Mouse (Mus musculus) CH12.LX (cell line): ENCODE measurements around the gene Pdk2. TPM values are rescaled to one million over a fixed set of nuclear protein-coding genes. Genes with fewer than 3 reads are reported as not detected.

Experiments used
- DNase-seq: peaks from one replicate; pipeline ENCODE4 v3.0.0-alpha.2; 2013; ENCODE audit errors: extremely low read depth
- H3K27ac ChIP-seq: 2 replicates; pipeline ENCODE4 v1.5.1; 2012; ENCODE audit warnings: low read depth, mild to moderate bottlenecking, control low read depth, moderate library complexity; ENCODE audit not compliant: insufficient read depth
- H3K27me3 ChIP-seq: replicated peaks from 2 replicates; pipeline ENCODE3; 2012; ENCODE audit warnings: inconsistent platforms
- H3K36me3 ChIP-seq, 2 experiments: replicated peaks in 1 of 2; 2 replicates each; pipeline versions ENCODE3 to v1.6.1; 2012; ENCODE audit warnings: inconsistent platforms in 1 of 2, low read length in 1 of 2, mild to moderate bottlenecking in 1 of 2, mixed read lengths in 1 of 2, moderate library complexity in 1 of 2; ENCODE audit not compliant: control insufficient read depth in 1 of 2, insufficient read depth in 1 of 2
- H3K4me1 ChIP-seq, 2 experiments: 2 replicates each; pipeline ENCODE4 v1.6.1; 2012; ENCODE audit warnings: inconsistent platforms in 1 of 2, moderate library complexity in 1 of 2; ENCODE audit not compliant: insufficient read depth in 2 of 2, control insufficient read depth in 1 of 2
- H3K4me2 ChIP-seq: 2 replicates; pipeline ENCODE4 v1.6.1; 2012; ENCODE audit warnings: low read depth, mild to moderate bottlenecking, control low read depth; ENCODE audit not compliant: poor library complexity, insufficient read depth, severe bottlenecking
- H3K4me3 ChIP-seq, 3 experiments: fragments of 150-350 bp in 1 of 3; sonication (generic) in 1 of 3; replicated peaks in 1 of 3; 2 replicates each; pipeline versions ENCODE3 to v1.5.1; 2011 to 2012; ENCODE audit warnings: low read depth in 2 of 3, low read length in 2 of 3, mild to moderate bottlenecking in 2 of 3, moderate library complexity in 2 of 3, control low read depth in 1 of 3, improper control_type of control experiment in 1 of 3, inconsistent platforms in 1 of 3, mixed read lengths in 1 of 3; ENCODE audit not compliant: poor library complexity in 1 of 3
- H3K79me2 ChIP-seq: replicated peaks from 2 replicates; pipeline ENCODE4 v1.6.1; 2012; ENCODE audit warnings: mild to moderate bottlenecking, moderate library complexity; ENCODE audit not compliant: control insufficient read depth, poor library complexity, insufficient read depth, severe bottlenecking; ENCODE audit errors: extremely low read depth
- H3K9ac ChIP-seq: 2 replicates; pipeline ENCODE4 v1.6.1; 2012; ENCODE audit warnings: low read depth, mild to moderate bottlenecking, control low read depth, moderate library complexity; ENCODE audit not compliant: insufficient read depth
- H3K9me3 ChIP-seq: replicated peaks from 2 replicates; pipeline ENCODE3; 2012; ENCODE audit warnings: low read length, inconsistent platforms, mixed read lengths
- BHLHE40 ChIP-seq: IDR thresholded peaks from 2 replicates; pipeline ENCODE4 v1.6.1; 2011; ENCODE audit warnings: mild to moderate bottlenecking, low read depth, low read length, improper control_type of control experiment
- CHD1 ChIP-seq: IDR thresholded peaks from 2 replicates; pipeline ENCODE4 v1.6.1; 2012; ENCODE audit warnings: low read depth, low read length, improper control_type of control experiment, inconsistent platforms
- CHD2 ChIP-seq: IDR thresholded peaks from 2 replicates; pipeline ENCODE4 v1.6.1; 2011; ENCODE audit warnings: low read length, improper control_type of control experiment
- CTCF ChIP-seq, 2 experiments: IDR thresholded peaks in 1 of 2; conservative IDR thresholded peaks in 1 of 2; 2 replicates each; pipeline ENCODE4 v1.5.1; 2011 to 2012; ENCODE audit warnings: low read depth in 2 of 2, low read length in 2 of 2, improper control_type of control experiment in 1 of 2, inconsistent platforms in 1 of 2, mild to moderate bottlenecking in 1 of 2, moderate library complexity in 1 of 2
- E2F4 ChIP-seq: IDR thresholded peaks from 2 replicates; pipeline ENCODE4 v1.6.1; 2011; ENCODE audit warnings: low read depth, low read length, improper control_type of control experiment; ENCODE audit not compliant: insufficient replicate concordance
- ELF1 ChIP-seq: IDR thresholded peaks from 2 replicates; pipeline ENCODE4 v1.6.1; 2014; ENCODE audit warnings: low read depth, mild to moderate bottlenecking, inconsistent platforms, low read length, improper control_type of control experiment
- EP300 ChIP-seq: IDR thresholded peaks from 2 replicates; pipeline ENCODE4 v1.6.1; 2011; ENCODE audit warnings: low read length, improper control_type of control experiment
- ETS1 ChIP-seq: conservative IDR thresholded peaks from 2 replicates; pipeline ENCODE4 v1.6.1; 2012; ENCODE audit warnings: low read depth, mild to moderate bottlenecking, inconsistent platforms, low read length, improper control_type of control experiment, moderate library complexity
- GABPA ChIP-seq: IDR thresholded peaks from 2 replicates; pipeline ENCODE4 v1.6.1; 2012; ENCODE audit warnings: low read depth, low read length, improper control_type of control experiment, inconsistent platforms; ENCODE audit not compliant: insufficient replicate concordance
- HCFC1 ChIP-seq: IDR thresholded peaks from 2 replicates; pipeline ENCODE4 v1.6.1; 2012; ENCODE audit warnings: low read depth, mild to moderate bottlenecking, inconsistent platforms, low read length, improper control_type of control experiment
- IRF4 ChIP-seq: IDR thresholded peaks from 2 replicates; pipeline ENCODE4 v1.6.1; 2014; ENCODE audit warnings: low read depth, mild to moderate bottlenecking, inconsistent platforms, low read length, improper control_type of control experiment
- JUN ChIP-seq: IDR thresholded peaks from 2 replicates; pipeline ENCODE4 v1.6.1; 2011; ENCODE audit warnings: low read depth, mild to moderate bottlenecking, low read length, improper control_type of control experiment, moderate library complexity; ENCODE audit not compliant: insufficient read depth
- JUND ChIP-seq: conservative IDR thresholded peaks from 2 replicates; pipeline ENCODE4 v1.6.1; 2011; ENCODE audit warnings: low read depth, low read length, improper control_type of control experiment
- KAT2A ChIP-seq: IDR thresholded peaks from 2 replicates; pipeline ENCODE4 v1.6.1; 2012; ENCODE audit warnings: low read length, improper control_type of control experiment, inconsistent platforms; ENCODE audit not compliant: insufficient replicate concordance
- MAFK ChIP-seq: IDR thresholded peaks from 2 replicates; pipeline ENCODE4 v1.6.1; 2011; ENCODE audit warnings: low read length, improper control_type of control experiment; ENCODE audit not compliant: insufficient replicate concordance
- MAX ChIP-seq: IDR thresholded peaks from 2 replicates; pipeline ENCODE4 v1.6.1; 2011; ENCODE audit warnings: low read length, improper control_type of control experiment
- MAZ ChIP-seq: IDR thresholded peaks from 2 replicates; pipeline ENCODE4 v1.6.1; 2012; ENCODE audit warnings: low read depth, mild to moderate bottlenecking, inconsistent platforms, low read length, improper control_type of control experiment, moderate library complexity
- MEF2A ChIP-seq: IDR thresholded peaks from 2 replicates; pipeline ENCODE4 v1.6.1; 2014; ENCODE audit warnings: low read depth, mild to moderate bottlenecking, inconsistent platforms, low read length, improper control_type of control experiment, borderline replicate concordance
- MXI1 ChIP-seq: IDR thresholded peaks from 2 replicates; pipeline ENCODE4 v1.6.1; 2011; ENCODE audit warnings: mild to moderate bottlenecking, low read depth, low read length, improper control_type of control experiment
- MYC ChIP-seq: IDR thresholded peaks from 2 replicates; pipeline ENCODE4 v1.6.1; 2011; ENCODE audit warnings: low read depth, mild to moderate bottlenecking, improper control_type of control experiment, low read length
- NELFE ChIP-seq: IDR thresholded peaks from 2 replicates; pipeline ENCODE4 v1.6.1; 2011; ENCODE audit warnings: low read depth, low read length, improper control_type of control experiment
- NRF1 ChIP-seq: IDR thresholded peaks from 2 replicates; pipeline ENCODE4 v1.6.1; 2014; ENCODE audit warnings: low read depth, mild to moderate bottlenecking, inconsistent platforms, low read length, improper control_type of control experiment, moderate library complexity
- PAX5 ChIP-seq: IDR thresholded peaks from 2 replicates; pipeline ENCODE4 v1.6.1; 2012; ENCODE audit warnings: low read length, inconsistent platforms, mixed read lengths
- POLR2A ChIP-seq: IDR thresholded peaks from 2 replicates; pipeline ENCODE4 v1.6.1; 2011; ENCODE audit warnings: low read depth, mild to moderate bottlenecking, improper control_type of control experiment, low read length
- POLR2AphosphoS2 ChIP-seq: IDR thresholded peaks from 2 replicates; pipeline ENCODE4 v1.6.1; 2011; ENCODE audit warnings: low read depth, low read length, improper control_type of control experiment
- RAD21 ChIP-seq: IDR thresholded peaks from 2 replicates; pipeline ENCODE4 v1.6.1; 2011; ENCODE audit warnings: low read depth, mild to moderate bottlenecking, low read length, improper control_type of control experiment, moderate library complexity
- RCOR1 ChIP-seq: conservative IDR thresholded peaks from 2 replicates; pipeline ENCODE4 v1.6.1; 2012; ENCODE audit warnings: low read depth, mild to moderate bottlenecking, inconsistent platforms, low read length, improper control_type of control experiment
- SIN3A ChIP-seq: IDR thresholded peaks from 2 replicates; pipeline ENCODE4 v1.6.1; 2012; ENCODE audit warnings: low read length, improper control_type of control experiment, inconsistent platforms
- SMC3 ChIP-seq: IDR thresholded peaks from 2 replicates; pipeline ENCODE4 v1.6.1; 2011; ENCODE audit warnings: low read depth, low read length, improper control_type of control experiment
- TBP ChIP-seq: conservative IDR thresholded peaks from 2 replicates; pipeline ENCODE4 v1.6.1; 2011; ENCODE audit warnings: low read depth, low read length, improper control_type of control experiment
- TCF12 ChIP-seq: IDR thresholded peaks from 2 replicates; pipeline ENCODE4 v1.6.1; 2014; ENCODE audit warnings: low read depth, mild to moderate bottlenecking, inconsistent platforms, low read length, improper control_type of control experiment
- UBTF ChIP-seq: IDR thresholded peaks from 2 replicates; pipeline ENCODE4 v1.6.1; 2012; ENCODE audit warnings: low read depth, mild to moderate bottlenecking, inconsistent platforms, low read length, improper control_type of control experiment, moderate library complexity
- USF1 ChIP-seq: IDR thresholded peaks from 2 replicates; pipeline ENCODE4 v1.6.1; 2014; ENCODE audit warnings: low read depth, mild to moderate bottlenecking, inconsistent platforms, low read length, improper control_type of control experiment
- USF2 ChIP-seq: conservative IDR thresholded peaks from 2 replicates; pipeline ENCODE4 v1.6.1; 2011; ENCODE audit warnings: low read depth, low read length, improper control_type of control experiment
- ZC3H11A ChIP-seq: IDR thresholded peaks from 2 replicates; pipeline ENCODE4 v1.6.1; 2012; ENCODE audit warnings: low read depth, mild to moderate bottlenecking, inconsistent platforms, low read length, improper control_type of control experiment
- ZKSCAN1 ChIP-seq: IDR thresholded peaks from 2 replicates; pipeline ENCODE4 v1.6.1; 2012; ENCODE audit warnings: low read depth, inconsistent platforms, low read length, improper control_type of control experiment, borderline replicate concordance
- ZMIZ1 ChIP-seq: IDR thresholded peaks from 2 replicates; pipeline ENCODE4 v1.6.1; 2012; ENCODE audit warnings: low read depth, mild to moderate bottlenecking, inconsistent platforms, low read length, improper control_type of control experiment
- ZNF384 ChIP-seq: IDR thresholded peaks from 2 replicates; pipeline ENCODE4 v1.6.1; 2012; ENCODE audit warnings: low read depth, low read length, improper control_type of control experiment, inconsistent platforms
- dilution Hi-C: fragments of 300-500 bp; cut with MboI; formaldehyde crosslinking; loops from 2 replicates; pipeline ENCODE4 v1.14.3; 2020; ENCODE audit warnings: low sequenced_read_pairs; ENCODE audit not compliant: extremely low pct_unique_long_range_greater_than_20kb, extremely low pct_ligation_motif_present
- in situ Hi-C: fragments of 300-500 bp; cut with MboI; formaldehyde crosslinking; loops from 3 replicates; pipeline ENCODE4 v1.14.3; 2019; ENCODE audit warnings: low sequenced_read_pairs, low pct_ligation_motif_present, low pct_unique_long_range_greater_than_20kb, mixed read lengths
- polyA plus RNA-seq: library from polyadenylated mRNA; unstranded; fragments of >175 nt; gene quantifications from 2 replicates; pipeline ENCODE4 v1.2.1, GENCODE M21; 2012; ENCODE audit warnings: low read depth; ENCODE audit not compliant: insufficient read length
- total RNA-seq, 2 experiments: library from RNA; depleted of rRNA; stranded (reverse); fragments of 300-350 nt in 1 of 2; fragments of >200 nt in 1 of 2; gene quantifications; 2 replicates each; pipeline ENCODE4 v1.2.3; 2012 to 2014

Pdk2 gene
- total and polyA plus RNA-seq, 3 experiments, result not detected

GRCm38 (mm10) chr11:94990749-94991577 is 50.2 kb downstream of the Pdk2 start, which contains the start of gene Ppp1r9b:
Gene Ppp1r9b, plus strand, starts transcription at chr11:94991035.
- Histone ChIP-seq H3K79me2 (0 out of 2 replicates have a peak, but pooled peaks cover 3% of the 10 kb centered on the region), H3K4me1 (peaks cover 25 to 61% of the 10 kb centered on the region in 2 experiments), H3K27ac (peak within 1 kb of the TSS; percentile 12), H3K4me3 (peak within 1 kb of the TSS; percentile 65 to 78 (median 71)), H3K9me3 (no peaks in the 10 kb centered on the region), H3K36me3 (peaks cover 0 to 19% of the 10 kb centered on the region in 2 experiments), H3K4me2 (peak within 1 kb of the TSS; percentile 92), H3K9ac (peak within 1 kb of the TSS; percentile 84), H3K27me3 (peaks cover 9% of the 10 kb centered on the region)
- in situ Hi-C loops (no loop called here), dilution Hi-C loops (no loop called here)
- peak; percentile 89 for DNase-seq
- TF ChIP-seq MYC, result no peak
- TF ChIP-seq TCF12, result peak; percentile 90
- TF ChIP-seq TBP, result 0 out of 2 replicates have a peak, but pooled peaks have one; percentile 67
- TF ChIP-seq CHD1, result peak; percentile 5; the same call in 1 of the 2 replicates
- peak; percentile 39; the same call in 1 of the 2 replicates for TF ChIP-seq ZMIZ1
- no peak for TF ChIP-seq JUND
- peak; percentile 77 for TF ChIP-seq NELFE
- no peak for TF ChIP-seq GABPA
- no peak for TF ChIP-seq E2F4
- TF ChIP-seq ZKSCAN1, result no peak
- TF ChIP-seq MAX, result no peak; the same call in 1 of the 2 replicates
- TF ChIP-seq UBTF, result peak; percentile 96
- 0 out of 2 replicates have a peak, but pooled peaks have one; percentile 9 for TF ChIP-seq NRF1
- TF ChIP-seq SMC3, result no peak
- no peak for TF ChIP-seq MAFK
- no peak for TF ChIP-seq USF1
- TF ChIP-seq BHLHE40, result peak; percentile 49; the same call in 1 of the 2 replicates
- TF ChIP-seq POLR2A, result peak; percentile 87
- no peak for TF ChIP-seq PAX5
- no peak for TF ChIP-seq KAT2A
- peak; percentile 88 for TF ChIP-seq ELF1
- 0 out of 2 replicates have a peak, but pooled peaks have one; percentile 18 for TF ChIP-seq MXI1
- no peak for TF ChIP-seq EP300
- no peak for TF ChIP-seq POLR2AphosphoS2
- TF ChIP-seq ZC3H11A, result no peak
- no peak for TF ChIP-seq ETS1
- peak; percentile 40; the same call in 1 of the 2 replicates for TF ChIP-seq IRF4
- peak; percentile 60 for TF ChIP-seq ZNF384
- TF ChIP-seq RAD21, result no peak; the same call in 1 of the 2 replicates
- peak; percentile 70; the same call in 1 of the 2 replicates for TF ChIP-seq SIN3A
- 0 out of 2 replicates have a peak, but pooled peaks have one; percentile 33 for TF ChIP-seq MEF2A
- peak in 1 of 2 experiments; percentile 65; a peak in 2 of 4 replicates for TF ChIP-seq CTCF (conservative IDR thresholded peaks at IDR 0.05 in 1 of 2, IDR thresholded peaks at IDR 0.05 in 1 of 2; ENCODE audit: low read depth in 2 of 2, low read length in 2 of 2)
- no peak for TF ChIP-seq USF2
- peak; percentile 77 for TF ChIP-seq HCFC1
- no peak for TF ChIP-seq RCOR1
- no peak for TF ChIP-seq JUN
- TF ChIP-seq MAZ, result peak; percentile 77; the same call in 1 of the 2 replicates
- no peak for TF ChIP-seq CHD2
